Mouse (Mus musculus) midbrain, postnatal 0 days (tissue): ENCODE measurements at regions not wholly inside any gene's neighbourhood (a gene's known extent, or its start where the extent isn't known, plus 50 kb on each side); places are given as distances from the start of the nearest gene placed in this dataset.

Experiments used
- ATAC-seq: fragments of 200-750 bp; cut with Nextera tagmentation; 2 replicates; pipeline ENCODE4 v1.8.0; 2017; ENCODE audit warnings: moderate number of reproducible peaks, mild to moderate bottlenecking, moderate TSS enrichment, moderate library complexity; ENCODE audit not compliant: low FRiP score
- DNase-seq: peaks from one replicate; pipeline ENCODE4 v3.0.0-alpha.2; 2015; ENCODE audit warnings: low spot score
- H3K27ac ChIP-seq: fragments of 300-500 bp; sonication (generic); 2 replicates; pipeline ENCODE4 v1.5.1; 2014; ENCODE audit warnings: low read depth, mild to moderate bottlenecking, low read length, mixed read lengths
- H3K27me3 ChIP-seq: fragments of 300-500 bp; sonication (generic); 2 replicates; pipeline ENCODE4 v1.6.1; 2014; ENCODE audit warnings: low read length, control low read depth, mixed read lengths; ENCODE audit not compliant: insufficient read depth
- H3K36me3 ChIP-seq: fragments of 300-500 bp; sonication (generic); 2 replicates; pipeline ENCODE4 v1.6.1; 2014; ENCODE audit warnings: low read length, control low read depth, mixed read lengths; ENCODE audit not compliant: insufficient read depth
- H3K4me1 ChIP-seq: fragments of 300-500 bp; sonication (generic); 2 replicates; pipeline ENCODE4 v1.6.1; 2014; ENCODE audit warnings: mild to moderate bottlenecking, control low read depth, antibody characterized with exemption, low read length, mixed read lengths; ENCODE audit not compliant: insufficient read depth
- H3K4me2 ChIP-seq: fragments of 300-500 bp; sonication (generic); 2 replicates; pipeline ENCODE4 v1.6.1; 2014; ENCODE audit warnings: low read depth, mild to moderate bottlenecking, low read length, mixed read lengths; ENCODE audit not compliant: poor library complexity, severe bottlenecking
- H3K4me3 ChIP-seq: fragments of 300-500 bp; sonication (generic); 2 replicates; pipeline ENCODE4 v1.5.1; 2014; ENCODE audit warnings: low read depth, mild to moderate bottlenecking, low read length, moderate library complexity
- H3K9ac ChIP-seq: fragments of 300-500 bp; sonication (generic); replicated peaks from 2 replicates; pipeline ENCODE4 v1.6.1; 2014; ENCODE audit warnings: mild to moderate bottlenecking, low read length, moderate library complexity, mixed read lengths; ENCODE audit not compliant: poor library complexity, severe bottlenecking
- H3K9me3 ChIP-seq: fragments of 300-500 bp; sonication (generic); 2 replicates; pipeline ENCODE4 v1.6.1; 2016; ENCODE audit warnings: low read length, control low read depth
- CTCF ChIP-seq: IDR thresholded peaks from 2 replicates; pipeline ENCODE4 v1.5.1; 2016; ENCODE audit warnings: antibody characterized with exemption, mild to moderate bottlenecking
- WGBS: fragments of 180-500 bp; shearing (Covaris S2); extraction: QIAGEN DNeasy Blood & Tissue Kit; methylation state at CpG from one replicate; pipeline ENCODE4 v1.1.7; 2014; 5-methylcytosine and 5-hydroxymethylcytosine counted together

DNA sequence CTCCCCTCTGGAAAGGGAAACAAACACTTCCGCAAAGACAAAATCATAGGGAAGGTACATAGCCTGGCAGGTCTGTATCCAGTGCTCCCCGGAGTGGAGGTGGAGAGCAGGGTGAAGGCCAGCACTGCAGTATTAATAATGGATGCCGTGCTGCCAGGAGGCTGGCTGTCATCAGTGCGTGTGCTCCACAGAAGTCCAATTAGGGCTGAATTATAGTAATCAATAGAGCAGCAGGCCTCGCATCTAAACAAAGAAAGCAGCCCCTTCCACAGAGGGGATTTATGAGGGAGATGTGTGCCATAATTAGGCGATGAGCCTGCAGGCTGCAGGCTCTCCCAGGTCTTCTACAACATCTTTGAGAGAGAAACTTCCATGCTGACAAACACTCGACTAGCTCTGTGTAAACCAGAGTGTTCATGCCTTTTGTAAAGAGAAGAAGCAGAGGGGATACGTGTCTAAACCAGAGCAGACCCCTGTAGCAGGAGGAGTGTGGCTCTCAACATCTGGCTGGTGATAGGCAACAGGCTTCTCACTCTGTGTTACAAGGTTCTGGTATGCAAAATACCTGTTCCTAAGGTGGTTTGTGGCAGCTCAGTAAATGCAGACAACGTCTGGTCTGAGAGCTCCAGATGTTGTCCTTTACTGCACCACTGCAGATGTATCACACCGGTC, 334.5 kb upstream of the Vstm2b start:
- no peak overlapping the region for H3K27ac ChIP-seq
- 55% methylated on average over 10 of the region's 10 CpGs for WGBS

DNA sequence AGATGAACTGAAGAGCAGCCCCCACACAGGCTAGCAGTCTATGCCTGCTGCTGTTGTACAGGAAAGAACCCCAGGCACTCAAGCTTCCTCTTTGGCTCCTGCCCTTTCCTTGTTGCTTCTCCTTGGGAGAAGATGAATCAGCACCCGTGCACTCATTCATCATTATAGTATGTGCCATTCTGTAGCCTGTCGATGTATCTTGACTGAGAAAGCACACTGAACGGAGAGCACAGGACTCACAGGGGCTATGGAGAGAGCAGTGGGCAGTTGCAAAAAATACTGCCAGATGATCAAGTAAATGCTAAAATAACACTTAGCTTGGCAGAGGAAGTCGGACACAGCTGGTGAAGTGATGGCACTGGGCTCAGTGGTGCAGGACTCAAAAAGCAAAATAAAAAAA, 322.2 kb upstream of the Vstm2b start:
- Histone ChIP-seq H3K36me3 (no peaks in the 10 kb centered on the region), H3K4me1 (no peaks in the 10 kb centered on the region), H3K4me3 (no peak overlapping the region), H3K27me3 (no peaks in the 10 kb centered on the region), H3K27ac (no peak overlapping the region), H3K9me3 (no peaks in the 10 kb centered on the region), H3K4me2 (no peak overlapping the region), H3K9ac (no peak overlapping the region)
- no peak for DNase-seq
- no peak for TF ChIP-seq CTCF
- no peak for ATAC-seq
- WGBS = 93% methylated on average over 4 of the region's 4 CpGs

More for the DNA sequence above, 334.5 kb upstream of the Vstm2b start:
- no peaks in the 10 kb centered on the region for H3K9me3 ChIP-seq
- TF ChIP-seq CTCF = no peak
- no peaks in the 10 kb centered on the region for H3K27me3 ChIP-seq
- no peak overlapping the region for H3K4me3 ChIP-seq
- H3K4me1 ChIP-seq = no peaks in the 10 kb centered on the region
- H3K4me2 ChIP-seq = no peak overlapping the region
- H3K9ac ChIP-seq = no peak overlapping the region
- DNase-seq (no peak), ATAC-seq (0 out of 2 replicates have a peak, but pooled peaks have one; percentile 38)
- H3K36me3 ChIP-seq = no peaks in the 10 kb centered on the region

DNA sequence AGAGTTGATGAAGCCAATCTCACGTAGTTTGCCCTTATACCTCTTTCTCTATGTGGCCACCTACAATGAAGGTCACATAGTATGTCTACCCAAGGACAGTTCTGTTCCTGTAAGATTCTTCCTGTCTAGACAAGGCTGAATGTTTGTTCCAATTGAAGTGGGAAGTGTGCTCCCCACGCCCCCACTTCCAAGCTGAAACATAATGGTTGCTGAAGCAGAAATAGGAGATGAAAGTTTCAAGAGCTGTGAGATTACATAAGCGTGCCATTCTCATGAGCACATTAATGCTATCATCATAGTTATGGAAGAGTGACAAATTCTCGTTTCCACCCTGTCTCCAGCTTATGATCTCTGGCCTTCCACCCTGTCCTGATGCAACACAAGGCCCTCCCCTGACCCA, 320.8 kb upstream of the Vstm2b start:
- Histone ChIP-seq H3K27me3 (no peaks in the 10 kb centered on the region), H3K9ac (no peak overlapping the region), H3K4me1 (no peaks in the 10 kb centered on the region), H3K36me3 (no peaks in the 10 kb centered on the region), H3K27ac (no peak overlapping the region), H3K4me3 (no peak overlapping the region), H3K4me2 (no peak overlapping the region), H3K9me3 (no peaks in the 10 kb centered on the region)
- ATAC-seq (no peak), DNase-seq (no peak)
- 77% methylated on average over 4 of the region's 4 CpGs for WGBS
- no peak for TF ChIP-seq CTCF

GRCm38 (mm10) chr7:40620761-40621160, 277.4 kb upstream of the Vstm2b start:
- no peak overlapping the region for H3K9ac ChIP-seq
- no peaks in the 10 kb centered on the region for H3K9me3 ChIP-seq
- H3K4me1 ChIP-seq = no peaks in the 10 kb centered on the region
- H3K27me3 ChIP-seq = no peaks in the 10 kb centered on the region
- H3K27ac ChIP-seq = no peak overlapping the region
- H3K4me2 ChIP-seq = no peak overlapping the region
- 87% methylated on average over 3 of the region's 3 CpGs for WGBS
- ATAC-seq (no peak), DNase-seq (no peak)
- no peaks in the 10 kb centered on the region for H3K36me3 ChIP-seq
- no peak for TF ChIP-seq CTCF
- no peak overlapping the region for H3K4me3 ChIP-seq

DNA sequence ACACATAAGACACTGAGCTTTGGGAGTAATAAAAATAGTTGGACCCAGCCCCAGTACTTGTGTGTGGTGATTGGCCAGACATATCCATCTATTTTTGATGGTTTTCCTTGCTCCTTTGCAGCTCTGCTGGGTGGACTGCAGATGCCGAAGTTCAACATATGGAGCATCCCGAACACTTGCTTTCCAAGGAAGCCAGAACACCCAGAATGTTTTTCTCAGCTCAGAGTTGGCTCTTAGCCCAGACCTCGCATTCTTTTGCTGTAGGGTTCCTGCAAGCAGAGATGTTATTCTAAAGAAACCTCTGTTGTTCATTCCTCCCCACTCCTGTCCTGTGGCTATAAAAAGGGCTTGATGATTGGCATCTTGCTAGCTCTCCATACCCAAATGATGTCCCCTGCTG, 275.3 kb upstream of the Vstm2b start:
- no peak for TF ChIP-seq CTCF
- peak; percentile 34 for DNase-seq
- Histone ChIP-seq H3K4me2 (no peak overlapping the region), H3K4me1 (no peaks in the 10 kb centered on the region), H3K27ac (no peak overlapping the region), H3K36me3 (no peaks in the 10 kb centered on the region), H3K9me3 (no peaks in the 10 kb centered on the region), H3K4me3 (no peak overlapping the region), H3K27me3 (no peaks in the 10 kb centered on the region), H3K9ac (no peak overlapping the region)
- WGBS = 61% methylated on average over 3 of the region's 3 CpGs
- ATAC-seq = no peak

- ATAC-seq = no peak
- TF ChIP-seq CTCF = no peak
- Histone ChIP-seq H3K27me3 (no peaks in the 10 kb centered on the region), H3K9me3 (no peaks in the 10 kb centered on the region), H3K9ac (no peak overlapping the region), H3K36me3 (no peaks in the 10 kb centered on the region), H3K27ac (no peak overlapping the region), H3K4me1 (no peaks in the 10 kb centered on the region), H3K4me2 (no peak overlapping the region), H3K4me3 (no peak overlapping the region)
- no peak for DNase-seq
- 98% methylated on average over 2 of the region's 2 CpGs for WGBS
Observed at GRCm38 (mm10) chr7:40623286-40623685, 274.8 kb upstream of the Vstm2b start.
